Mouse (Mus musculus): ENCODE measurements at regions not wholly inside any gene's neighbourhood (a gene's known extent, or its start where the extent isn't known, plus 50 kb on each side); places are given as distances from the start of the nearest gene placed in this dataset.

- TF ChIP-seq POLR2A (IDR thresholded peaks at IDR 0.05; ENCODE audit: insufficient read depth, low read depth, low read length) = no peak
- no peak for TF ChIP-seq CTCF (IDR thresholded peaks at IDR 0.05)
- no peak for TF ChIP-seq EP300 (IDR thresholded peaks at IDR 0.05; ENCODE audit: insufficient read depth, low read depth, low read length)
These were observed 130.9 kb downstream of the Bod1 start for GRCm38 (mm10) chr11:31540816-31541215.
